Mouse (Mus musculus): ENCODE measurements at regions not wholly inside any gene's neighbourhood (a gene's known extent, or its start where the extent isn't known, plus 50 kb on each side); places are given as distances from the start of the nearest gene placed in this dataset.
A peak's percentile ranks its signal among the peaks of the same experiment; 100 is the strongest.

- ATAC-seq (ENCODE audit: low FRiP score) (no peak), DNase-seq (ENCODE audit: low spot score) (no peak)
- H3K27ac ChIP-seq (ENCODE audit: low read depth, low read length): no peak overlapping the region
- H3K36me3 ChIP-seq (ENCODE audit: control insufficient read depth, insufficient read depth, low read length): no peaks in the 10 kb centered on the region
- no peaks in the 10 kb centered on the region for H3K9me3 ChIP-seq (ENCODE audit: control insufficient read depth, low read length)
- no peak overlapping the region for H3K4me2 ChIP-seq (replicated peaks; ENCODE audit: low read depth, low read length)
- H3K9ac ChIP-seq (ENCODE audit: low read depth, low read length): no peak overlapping the region
- no peak overlapping the region for H3K4me3 ChIP-seq (ENCODE audit: low read depth, low read length)
- H3K27me3 ChIP-seq (ENCODE audit: control insufficient read depth, insufficient read depth, low read length): no peaks in the 10 kb centered on the region
- 80% methylated on average over 3 of the region's 3 CpGs for WGBS
- H3K4me1 ChIP-seq (replicated peaks; ENCODE audit: control insufficient read depth, insufficient read depth, low read length): no peaks in the 10 kb centered on the region
Measured at GRCm38 (mm10) chr2:75350902-75351301, 308.2 kb upstream of the Hnrnpa3 start.

DNA sequence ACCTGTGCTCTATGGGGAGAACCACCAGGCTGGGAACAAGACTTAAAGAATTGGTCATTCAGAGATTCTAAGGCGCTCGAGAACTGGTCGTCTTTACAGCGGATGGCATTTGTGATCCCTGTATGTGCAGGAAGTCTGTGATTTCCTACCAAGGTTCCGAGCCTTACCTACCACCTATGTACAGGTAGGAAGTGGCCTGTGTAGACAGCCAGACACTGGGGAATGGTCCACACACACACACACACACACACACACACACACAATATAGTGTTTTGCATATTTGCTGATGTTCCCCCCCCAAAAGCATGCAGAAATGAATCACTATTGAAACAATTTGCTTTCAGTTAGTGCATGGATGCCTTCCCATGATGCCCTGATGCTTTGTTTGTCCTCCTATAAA lies 307.1 kb upstream of the Hnrnpa3 start:
- no peak for DNase-seq (ENCODE audit: low spot score)
- Histone ChIP-seq H3K27ac (ENCODE audit: low read depth, low read length) (no peak overlapping the region), H3K9ac (ENCODE audit: low read depth, low read length) (no peak overlapping the region), H3K9me3 (ENCODE audit: control insufficient read depth, low read length) (no peaks in the 10 kb centered on the region), H3K4me2 (replicated peaks; ENCODE audit: low read depth, low read length) (no peak overlapping the region), H3K36me3 (ENCODE audit: control insufficient read depth, insufficient read depth, low read length) (no peaks in the 10 kb centered on the region), H3K27me3 (ENCODE audit: control insufficient read depth, insufficient read depth, low read length) (no peaks in the 10 kb centered on the region), H3K4me1 (replicated peaks; ENCODE audit: control insufficient read depth, insufficient read depth, low read length) (no peaks in the 10 kb centered on the region), H3K4me3 (ENCODE audit: low read depth, low read length) (no peak overlapping the region)
- WGBS: 98% methylated on average over 5 of the region's 5 CpGs
- ATAC-seq (ENCODE audit: low FRiP score): no peak

DNA sequence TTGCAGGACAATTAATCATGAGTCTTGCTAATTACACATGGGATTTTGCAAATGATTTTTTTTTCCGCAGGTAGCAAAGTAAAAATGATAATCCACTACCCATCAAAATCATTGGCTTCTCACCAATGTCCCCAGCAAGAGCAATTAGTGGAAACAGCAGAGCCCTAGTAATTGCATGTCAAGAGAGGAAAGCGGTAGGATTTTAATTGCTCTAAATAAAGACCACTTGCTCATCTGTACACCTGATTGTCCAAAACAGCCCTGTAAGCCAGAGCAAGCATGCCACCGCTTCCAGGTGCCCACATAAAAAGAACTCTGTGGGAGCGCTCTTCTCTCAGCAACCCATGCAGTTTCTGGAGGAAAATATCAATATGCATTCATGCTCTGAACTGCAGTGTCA lies 306.5 kb upstream of the Hnrnpa3 start:
- ATAC-seq (ENCODE audit: low FRiP score): no peak
- DNase-seq (ENCODE audit: low spot score): no peak
- Histone ChIP-seq H3K9me3 (ENCODE audit: control insufficient read depth, low read length) (no peaks in the 10 kb centered on the region), H3K4me2 (replicated peaks; ENCODE audit: low read depth, low read length) (no peak overlapping the region), H3K27ac (ENCODE audit: low read depth, low read length) (no peak overlapping the region), H3K4me3 (ENCODE audit: low read depth, low read length) (no peak overlapping the region), H3K4me1 (replicated peaks; ENCODE audit: control insufficient read depth, insufficient read depth, low read length) (no peaks in the 10 kb centered on the region), H3K36me3 (ENCODE audit: control insufficient read depth, insufficient read depth, low read length) (no peaks in the 10 kb centered on the region), H3K27me3 (ENCODE audit: control insufficient read depth, insufficient read depth, low read length) (no peaks in the 10 kb centered on the region), H3K9ac (ENCODE audit: low read depth, low read length) (no peak overlapping the region)
- WGBS: 86% methylated on average over 4 of the region's 4 CpGs

GRCm38 (mm10) chr2:75356691-75357375 lies 302.2 kb upstream of the Hnrnpa3 start:
- ATAC-seq (ENCODE audit: low FRiP score) (no peak), DNase-seq (ENCODE audit: low spot score) (no peak)
- Histone ChIP-seq H3K4me2 (replicated peaks; ENCODE audit: low read depth, low read length) (no peak overlapping the region), H3K9ac (ENCODE audit: low read depth, low read length) (no peak overlapping the region), H3K4me1 (replicated peaks; ENCODE audit: control insufficient read depth, insufficient read depth, low read length) (no peaks in the 10 kb centered on the region), H3K27ac (ENCODE audit: low read depth, low read length) (no peak overlapping the region), H3K36me3 (ENCODE audit: control insufficient read depth, insufficient read depth, low read length) (no peaks in the 10 kb centered on the region), H3K4me3 (ENCODE audit: low read depth, low read length) (no peak overlapping the region), H3K27me3 (ENCODE audit: control insufficient read depth, insufficient read depth, low read length) (no peaks in the 10 kb centered on the region), H3K9me3 (ENCODE audit: control insufficient read depth, low read length) (no peaks in the 10 kb centered on the region)
- WGBS: 68% methylated on average over 8 of the region's 8 CpGs

DNA sequence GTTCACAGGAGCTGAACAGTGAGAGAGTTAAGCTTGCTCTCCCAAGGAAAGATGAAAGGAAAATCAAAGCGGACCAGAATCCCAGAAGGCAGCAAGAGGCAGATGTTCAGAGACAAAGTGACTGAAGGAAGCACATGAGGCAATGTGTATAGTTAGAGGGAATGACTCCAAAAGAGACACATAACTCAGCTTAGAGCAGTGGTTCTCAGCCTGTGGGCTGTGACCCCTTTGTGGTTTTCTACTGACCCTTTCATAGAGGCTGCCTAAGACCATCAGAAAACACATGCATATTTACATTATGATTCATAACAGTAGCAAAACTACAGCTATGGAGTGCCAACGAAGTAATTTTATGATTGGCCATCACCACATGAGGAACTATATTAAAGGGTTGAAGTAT lies 301.5 kb upstream of the Hnrnpa3 start:
- DNase-seq (ENCODE audit: low spot score) (no peak), ATAC-seq (ENCODE audit: low FRiP score) (no peak)
- no peak overlapping the region for H3K4me2 ChIP-seq (replicated peaks; ENCODE audit: low read depth, low read length)
- no peak overlapping the region for H3K9ac ChIP-seq (ENCODE audit: low read depth, low read length)
- no peaks in the 10 kb centered on the region for H3K36me3 ChIP-seq (ENCODE audit: control insufficient read depth, insufficient read depth, low read length)
- no peaks in the 10 kb centered on the region for H3K27me3 ChIP-seq (ENCODE audit: control insufficient read depth, insufficient read depth, low read length)
- H3K27ac ChIP-seq (ENCODE audit: low read depth, low read length): no peak overlapping the region
- no peaks in the 10 kb centered on the region for H3K9me3 ChIP-seq (ENCODE audit: control insufficient read depth, low read length)
- no peak overlapping the region for H3K4me3 ChIP-seq (ENCODE audit: low read depth, low read length)
- 74% methylated on average over 2 of the region's 2 CpGs for WGBS
- no peaks in the 10 kb centered on the region for H3K4me1 ChIP-seq (replicated peaks; ENCODE audit: control insufficient read depth, insufficient read depth, low read length)

GRCm38 (mm10) chr2:75360936-75361335 lies 298.1 kb upstream of the Hnrnpa3 start:
- Histone ChIP-seq H3K9me3 (ENCODE audit: control insufficient read depth, low read length) (no peaks in the 10 kb centered on the region), H3K27ac (ENCODE audit: low read depth, low read length) (no peak overlapping the region), H3K4me2 (replicated peaks; ENCODE audit: low read depth, low read length) (no peak overlapping the region), H3K4me1 (replicated peaks; ENCODE audit: control insufficient read depth, insufficient read depth, low read length) (no peaks in the 10 kb centered on the region), H3K27me3 (ENCODE audit: control insufficient read depth, insufficient read depth, low read length) (no peaks in the 10 kb centered on the region), H3K36me3 (ENCODE audit: control insufficient read depth, insufficient read depth, low read length) (no peaks in the 10 kb centered on the region), H3K4me3 (ENCODE audit: low read depth, low read length) (no peak overlapping the region), H3K9ac (ENCODE audit: low read depth, low read length) (no peak overlapping the region)
- no peak for DNase-seq (ENCODE audit: low spot score)
- no peak for ATAC-seq (ENCODE audit: low FRiP score)
- 85% methylated on average over 3 of the region's 3 CpGs for WGBS

DNA sequence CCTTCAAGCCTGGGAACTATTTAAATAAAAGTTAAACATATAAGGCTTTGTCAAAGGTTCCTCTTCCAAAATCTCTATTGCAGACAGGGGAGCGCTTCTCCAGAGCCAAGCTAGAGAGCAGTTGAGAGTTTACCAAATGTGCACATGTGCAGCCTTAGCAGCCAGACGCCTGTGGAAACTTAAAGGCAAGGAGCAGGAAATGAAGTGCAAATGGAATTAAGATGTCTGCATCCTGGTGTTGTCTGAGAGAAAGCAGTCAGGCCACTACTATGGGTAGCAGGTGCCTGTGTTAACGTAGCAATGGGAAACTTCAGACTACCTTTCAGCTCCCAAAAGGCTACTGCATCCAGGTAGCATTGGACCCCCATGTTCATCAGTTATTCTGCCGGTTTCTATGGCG lies 282.4 kb upstream of the Hnrnpa3 start:
- H3K27ac ChIP-seq (ENCODE audit: low read depth, low read length): peak overlapping the region; percentile 9; the same call in 1 of the 2 replicates
- H3K9me3 ChIP-seq (ENCODE audit: control insufficient read depth, low read length): no peaks in the 10 kb centered on the region
- no peaks in the 10 kb centered on the region for H3K4me1 ChIP-seq (replicated peaks; ENCODE audit: control insufficient read depth, insufficient read depth, low read length)
- H3K9ac ChIP-seq (ENCODE audit: low read depth, low read length): no peak overlapping the region
- WGBS: 81% methylated on average over 5 of the region's 5 CpGs
- no peaks in the 10 kb centered on the region for H3K27me3 ChIP-seq (ENCODE audit: control insufficient read depth, insufficient read depth, low read length)
- H3K4me2 ChIP-seq (replicated peaks; ENCODE audit: low read depth, low read length): no peak overlapping the region
- no peak for DNase-seq (ENCODE audit: low spot score)
- no peak for ATAC-seq (ENCODE audit: low FRiP score)
- no peak overlapping the region for H3K4me3 ChIP-seq (ENCODE audit: low read depth, low read length)
- no peaks in the 10 kb centered on the region for H3K36me3 ChIP-seq (ENCODE audit: control insufficient read depth, insufficient read depth, low read length)

DNA sequence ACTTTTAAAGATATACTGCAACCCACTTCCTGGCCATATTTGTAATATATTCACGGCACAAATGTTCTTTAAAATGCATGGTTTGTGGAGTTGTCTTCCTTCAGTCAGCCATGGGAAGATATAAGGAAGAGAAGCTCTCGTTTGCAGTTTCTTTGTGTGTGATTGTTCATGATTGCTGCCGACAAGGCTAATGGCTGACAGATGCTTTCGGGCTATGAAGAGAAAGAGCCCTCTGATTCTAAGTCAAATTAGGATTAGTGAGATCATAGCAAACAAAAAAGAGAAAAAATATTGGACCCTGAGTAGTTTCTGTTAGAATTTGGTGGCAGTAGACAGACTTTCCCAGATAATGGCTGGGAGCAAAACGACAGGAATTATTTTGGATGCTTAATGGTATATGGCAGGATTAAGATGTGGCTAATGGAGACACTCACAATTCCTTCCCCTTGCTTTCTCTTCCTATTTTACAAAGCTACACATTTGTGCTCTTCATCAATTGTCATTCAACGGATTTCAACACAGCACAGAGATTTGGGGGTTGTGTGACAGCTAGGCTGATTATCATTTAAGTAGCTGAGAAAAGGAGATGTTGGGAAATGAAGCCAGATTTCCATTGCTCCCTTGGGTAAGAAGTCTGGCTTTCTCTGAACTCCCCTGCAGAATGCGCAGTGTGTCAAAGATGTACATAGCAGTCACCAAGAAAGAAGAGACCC lies 273.4 kb upstream of the Hnrnpa3 start:
- H3K4me3 ChIP-seq (ENCODE audit: low read depth, low read length): no peak overlapping the region
- H3K27me3 ChIP-seq (ENCODE audit: control insufficient read depth, insufficient read depth, low read length): no peaks in the 10 kb centered on the region
- H3K4me1 ChIP-seq (replicated peaks; ENCODE audit: control insufficient read depth, insufficient read depth, low read length): no peaks in the 10 kb centered on the region
- H3K9ac ChIP-seq (ENCODE audit: low read depth, low read length): no peak overlapping the region
- H3K9me3 ChIP-seq (ENCODE audit: control insufficient read depth, low read length): no peaks in the 10 kb centered on the region
- H3K27ac ChIP-seq (ENCODE audit: low read depth, low read length): no peak overlapping the region
- DNase-seq (ENCODE audit: low spot score): no peak
- 72% methylated on average over 7 of the region's 7 CpGs for WGBS
- no peak overlapping the region for H3K4me2 ChIP-seq (replicated peaks; ENCODE audit: low read depth, low read length)
- ATAC-seq (ENCODE audit: low FRiP score): no peak
- H3K36me3 ChIP-seq (ENCODE audit: control insufficient read depth, insufficient read depth, low read length): no peaks in the 10 kb centered on the region

DNA sequence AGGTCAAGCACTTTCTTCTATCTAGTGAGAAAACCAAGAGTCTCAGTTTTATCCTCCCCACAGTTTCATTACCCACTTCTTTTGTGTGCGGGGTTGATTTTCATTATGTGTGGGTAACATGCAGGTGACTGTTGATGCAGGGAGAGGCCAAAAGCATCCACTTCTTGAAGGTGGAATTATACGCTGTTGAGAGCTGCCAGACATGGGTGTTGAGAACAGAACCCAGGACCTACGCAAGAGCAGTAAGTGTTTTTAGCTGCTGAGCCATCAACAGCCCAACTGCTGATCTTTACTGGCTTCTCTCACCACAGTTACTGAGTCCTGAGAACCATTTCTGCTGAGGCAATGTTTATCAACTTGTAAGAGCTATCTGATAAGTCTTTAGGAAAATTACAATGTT lies 272.4 kb upstream of the Hnrnpa3 start:
- Histone ChIP-seq H3K4me2 (replicated peaks; ENCODE audit: low read depth, low read length) (no peak overlapping the region), H3K36me3 (ENCODE audit: control insufficient read depth, insufficient read depth, low read length) (no peaks in the 10 kb centered on the region), H3K27ac (ENCODE audit: low read depth, low read length) (no peak overlapping the region), H3K4me3 (ENCODE audit: low read depth, low read length) (no peak overlapping the region), H3K27me3 (ENCODE audit: control insufficient read depth, insufficient read depth, low read length) (no peaks in the 10 kb centered on the region), H3K4me1 (replicated peaks; ENCODE audit: control insufficient read depth, insufficient read depth, low read length) (no peaks in the 10 kb centered on the region), H3K9ac (ENCODE audit: low read depth, low read length) (no peak overlapping the region), H3K9me3 (ENCODE audit: control insufficient read depth, low read length) (no peaks in the 10 kb centered on the region)
- 94% methylated on average over 3 of the region's 3 CpGs for WGBS
- DNase-seq (ENCODE audit: low spot score) (no peak), ATAC-seq (ENCODE audit: low FRiP score) (no peak)
